Mouse (Mus musculus) left cerebral cortex, postnatal 14 days (tissue): ENCODE measurements at regions not wholly inside any gene's neighbourhood (a gene's known extent, or its start where the extent isn't known, plus 50 kb on each side); places are given as distances from the start of the nearest gene placed in this dataset.

Experiments used
- DNase-seq, 2 experiments: peaks; one replicate each; pipeline ENCODE4 v3.0.0; 2021 to 2022; ENCODE audit warnings: low spot score in 2 of 2, mixed read lengths in 1 of 2
- intact Hi-C: fragments of 180-260 bp; cut with DNase I; formaldehyde crosslinking; loops from one replicate; pipeline ENCODE4 v1.15.1; 2025

DNA sequence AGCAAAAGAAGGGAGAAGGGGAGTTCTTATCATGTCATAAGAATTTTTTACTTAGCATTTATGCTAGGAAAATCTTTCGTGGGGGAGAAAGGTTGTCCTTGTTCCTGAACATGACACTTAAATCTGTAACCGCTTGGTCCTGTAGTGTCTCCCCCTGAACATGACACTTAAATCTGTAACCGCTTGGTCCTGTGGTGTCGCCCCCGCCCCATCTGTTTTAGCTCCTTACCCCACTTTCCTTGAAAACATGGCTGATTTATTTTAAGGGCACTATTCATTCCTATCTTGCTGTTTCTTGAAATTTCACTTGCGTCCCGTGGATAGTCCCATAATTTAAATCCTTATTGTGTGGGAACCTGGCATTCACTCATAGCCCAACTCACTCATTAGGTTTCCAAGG lies 82.2 kb downstream of the Rap2a start:
- no peak for DNase-seq
- intact Hi-C loops = no loop called here

DNA sequence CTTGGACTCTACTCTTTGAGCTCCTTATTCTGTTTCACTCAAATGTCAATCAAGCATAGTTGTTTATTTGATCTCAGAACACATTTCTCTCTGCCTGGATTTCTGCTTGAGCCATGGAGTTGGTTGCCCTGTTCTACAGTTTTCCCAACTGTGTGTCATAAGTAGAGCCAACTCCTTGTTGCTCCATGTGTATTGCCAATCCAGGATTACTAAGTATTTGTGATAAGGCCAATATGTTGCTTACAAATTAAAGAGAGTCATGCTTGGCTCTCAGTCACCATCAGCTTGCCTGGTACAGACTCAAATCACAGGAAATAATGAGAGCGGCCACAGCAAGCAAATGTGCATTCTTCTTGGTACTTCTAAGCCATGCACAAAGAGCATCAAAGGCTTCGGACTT lies 82.7 kb downstream of the Rap2a start:
- intact Hi-C loops = no loop called here
- DNase-seq = no peak

DNA sequence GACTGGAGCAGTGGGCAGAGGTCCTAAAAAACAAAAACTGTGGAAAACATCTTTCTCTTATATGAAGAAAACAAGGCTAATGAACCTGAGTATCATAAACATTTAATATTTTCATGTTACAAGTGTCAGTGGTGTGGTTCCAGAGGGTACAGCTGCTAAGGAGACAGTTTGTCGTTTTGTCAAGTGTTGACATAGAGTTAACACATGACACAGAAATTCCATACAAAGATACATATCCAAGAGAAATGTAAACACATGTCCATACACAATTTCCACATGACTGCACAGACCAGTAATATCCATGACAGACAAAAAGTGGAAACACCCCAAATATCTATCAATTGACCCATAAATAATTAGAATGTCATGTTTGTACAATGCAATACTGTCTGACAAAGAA lies 88.7 kb downstream of the Rap2a start:
- intact Hi-C loops = no loop called here
- no peak for DNase-seq

DNA sequence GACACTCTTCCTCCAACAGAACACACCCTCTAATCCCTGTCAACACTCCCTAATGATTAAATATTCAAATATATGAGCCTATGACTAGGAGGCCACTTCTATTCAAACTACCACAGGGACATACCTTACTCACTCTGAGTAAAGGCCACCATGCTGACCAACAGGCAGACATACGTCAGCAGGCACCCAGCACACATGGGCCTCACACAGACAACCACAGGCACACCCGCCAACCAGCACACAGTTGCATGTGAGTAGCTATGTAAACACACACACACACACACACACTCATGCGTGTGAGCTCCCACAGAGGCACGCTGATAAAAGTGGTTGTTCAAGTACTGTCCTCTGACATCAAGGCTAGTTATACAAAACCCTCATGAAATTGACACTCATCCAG lies 89.8 kb downstream of the Rap2a start:
- no peak for DNase-seq
- intact Hi-C loops = no loop called here

DNA sequence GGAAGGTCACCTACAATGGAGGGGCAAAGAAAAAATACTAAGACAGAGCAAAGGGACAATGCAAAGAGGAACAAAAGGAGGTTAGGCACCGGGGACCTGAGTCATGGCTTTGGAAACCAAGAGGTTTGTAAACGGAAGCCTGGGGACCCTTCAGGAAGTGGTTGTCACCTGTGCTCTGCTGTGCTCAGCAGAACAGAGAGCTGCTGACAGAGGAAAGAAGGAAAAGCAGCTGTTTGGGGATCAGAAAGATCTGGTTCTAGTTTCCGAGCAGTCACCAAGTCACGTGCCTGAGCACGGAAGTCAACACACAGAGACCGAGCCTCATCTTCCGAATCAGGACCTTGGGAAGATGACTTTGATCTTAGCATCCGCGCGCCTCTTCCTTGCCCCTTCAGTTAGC lies 94.0 kb downstream of the Rap2a start:
- intact Hi-C loops = no loop called here
- DNase-seq = no peak

DNA sequence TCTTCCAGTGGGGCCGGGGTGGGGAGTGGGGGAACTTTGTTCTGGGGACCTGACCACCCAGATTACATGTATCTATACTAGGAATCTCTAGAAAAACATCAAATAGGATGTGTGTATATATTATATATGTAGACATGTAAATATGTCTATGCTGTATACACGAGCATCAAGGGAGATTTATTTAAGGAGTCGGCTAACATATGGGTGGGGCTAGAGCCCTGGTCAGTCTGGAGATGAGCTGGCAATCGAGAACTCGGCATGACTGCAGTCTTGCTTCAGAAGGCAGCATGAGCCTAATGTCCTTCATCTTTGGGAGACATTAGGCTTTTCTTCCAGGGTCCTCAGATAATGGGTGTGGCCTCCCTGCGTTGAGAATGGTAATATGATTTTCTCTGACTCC lies 97.0 kb downstream of the Rap2a start:
- intact Hi-C loops = loop anchor here (5.0 kb wide), 1 partner anchor 98 kb away; the partner anchor contains the start of gene Rap2a
- no peak for DNase-seq

DNA sequence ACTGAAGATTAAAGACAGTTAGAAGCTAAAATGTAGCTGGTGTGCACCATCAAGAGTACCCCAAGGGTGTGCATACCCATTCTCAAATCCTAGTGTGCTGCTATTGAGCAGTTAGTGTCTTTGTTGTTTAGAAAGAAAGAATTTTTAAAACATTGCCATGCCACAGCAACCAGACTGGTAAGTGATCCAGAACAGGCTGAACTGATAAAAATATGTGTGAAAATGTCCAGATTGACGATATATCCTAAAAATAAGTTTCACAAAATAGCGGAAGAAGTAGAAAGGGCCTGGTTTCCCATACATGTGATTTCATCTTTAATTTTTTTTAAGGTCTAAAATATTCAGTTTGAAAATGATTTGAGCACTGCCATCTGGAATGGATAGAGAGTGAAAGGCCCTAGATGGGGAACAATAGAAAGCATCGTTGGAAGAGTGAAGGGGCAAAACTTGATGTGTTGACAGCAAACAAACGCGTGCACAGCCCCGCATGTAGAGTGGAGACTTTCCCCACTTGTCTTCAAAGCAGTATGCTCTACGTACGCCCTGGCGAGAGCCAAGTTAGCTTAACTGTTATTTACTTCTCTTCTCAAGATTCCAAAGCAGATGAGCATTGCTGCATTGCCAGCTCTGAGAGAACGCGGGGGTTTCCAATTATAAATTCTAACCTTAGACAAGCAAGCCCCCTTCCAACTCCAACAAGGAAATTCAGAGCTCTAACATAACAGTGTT lies 100.3 kb downstream of the Rap2a start:
- intact Hi-C loops = loop anchor here (5.0 kb wide), 1 partner anchor 101 kb away; the partner anchor contains the start of gene Rap2a
- peak; percentile 59 to 86 for DNase-seq

DNA sequence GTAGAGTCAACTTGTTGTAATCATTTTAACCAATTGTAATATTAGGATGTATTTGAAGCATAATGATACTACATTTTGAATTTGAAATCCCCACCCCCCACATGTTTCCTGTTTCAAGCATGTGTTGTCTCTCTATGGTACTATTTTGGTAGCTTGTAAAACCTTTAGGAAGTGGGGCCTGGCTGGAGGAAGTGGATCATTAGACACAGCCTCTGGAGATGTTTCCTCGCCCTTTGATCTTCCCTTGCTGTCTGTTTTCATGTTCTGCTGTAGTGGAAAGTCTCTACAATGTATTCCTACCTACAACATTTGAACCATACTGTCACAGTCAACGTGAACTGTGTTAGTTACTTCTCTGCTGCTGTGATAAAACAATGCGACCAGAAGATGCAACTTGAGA lies 105.6 kb downstream of the Rap2a start:
- intact Hi-C loops = no loop called here
- no peak for DNase-seq

DNA sequence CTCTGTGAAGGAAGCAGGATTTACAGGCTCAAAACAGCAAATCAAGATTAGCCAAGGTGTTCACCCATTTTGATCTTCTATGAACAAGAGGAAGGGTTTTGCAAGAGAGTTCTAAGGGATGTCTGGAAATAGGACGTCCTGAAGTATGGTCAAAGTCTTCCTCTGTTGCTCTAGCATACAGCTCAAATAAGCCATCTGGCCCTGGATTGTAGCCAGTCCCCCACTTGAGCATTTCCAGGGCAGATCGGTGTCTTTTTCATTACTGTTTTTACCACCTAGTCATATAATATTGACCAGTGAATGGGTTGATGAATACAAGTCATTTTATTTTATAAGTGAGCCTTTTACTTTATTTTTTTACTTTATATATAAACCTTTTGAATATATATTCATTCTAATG lies 113.9 kb downstream of the Rap2a start:
- intact Hi-C loops = no loop called here
- no peak for DNase-seq

DNA sequence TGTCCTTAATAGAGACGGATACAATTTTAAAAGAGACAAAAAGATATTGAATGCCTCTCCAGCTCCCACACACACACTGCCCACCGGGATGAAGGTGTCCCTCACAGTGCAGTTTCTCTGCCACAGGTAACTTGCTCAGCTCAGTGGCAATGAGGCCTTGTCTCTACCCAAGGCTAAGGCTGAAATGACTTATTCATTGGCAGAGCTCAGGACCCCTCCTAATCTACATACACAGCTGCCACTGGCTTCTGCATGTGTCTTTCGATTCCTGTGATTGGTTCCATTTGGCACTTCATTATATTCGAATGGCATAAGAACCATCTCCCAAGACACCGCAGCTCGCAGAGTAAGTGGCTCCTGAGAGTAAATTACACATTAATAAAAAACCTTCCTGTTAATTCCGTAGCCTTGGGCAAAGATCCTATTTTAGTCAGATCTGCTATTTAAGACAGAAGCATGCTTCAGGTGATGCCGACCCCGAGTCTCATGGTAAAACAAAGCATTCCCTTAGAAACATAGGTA lies 122.2 kb downstream of the Rap2a start:
- no peak for DNase-seq
- intact Hi-C loops = no loop called here

DNA sequence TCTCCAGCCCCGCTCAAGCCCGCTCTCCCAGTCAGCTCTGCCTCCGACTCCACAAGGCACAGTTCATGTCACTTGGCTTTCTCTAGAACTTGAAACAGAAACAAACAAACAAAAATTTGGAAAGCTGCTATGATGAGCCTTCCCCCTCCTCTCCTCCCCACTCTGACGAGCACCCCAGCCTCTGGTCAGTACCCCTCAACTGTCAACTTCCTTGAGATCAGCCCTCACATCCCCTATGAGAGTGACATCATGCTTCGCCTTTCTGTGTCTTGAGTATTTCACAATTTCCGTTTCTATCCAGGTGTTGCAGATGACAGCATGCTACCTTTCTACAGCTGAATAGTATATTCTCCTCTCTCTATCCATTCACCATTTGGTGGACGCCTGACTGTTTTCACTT lies 123.3 kb downstream of the Rap2a start:
- intact Hi-C loops = no loop called here
- no peak for DNase-seq

DNA sequence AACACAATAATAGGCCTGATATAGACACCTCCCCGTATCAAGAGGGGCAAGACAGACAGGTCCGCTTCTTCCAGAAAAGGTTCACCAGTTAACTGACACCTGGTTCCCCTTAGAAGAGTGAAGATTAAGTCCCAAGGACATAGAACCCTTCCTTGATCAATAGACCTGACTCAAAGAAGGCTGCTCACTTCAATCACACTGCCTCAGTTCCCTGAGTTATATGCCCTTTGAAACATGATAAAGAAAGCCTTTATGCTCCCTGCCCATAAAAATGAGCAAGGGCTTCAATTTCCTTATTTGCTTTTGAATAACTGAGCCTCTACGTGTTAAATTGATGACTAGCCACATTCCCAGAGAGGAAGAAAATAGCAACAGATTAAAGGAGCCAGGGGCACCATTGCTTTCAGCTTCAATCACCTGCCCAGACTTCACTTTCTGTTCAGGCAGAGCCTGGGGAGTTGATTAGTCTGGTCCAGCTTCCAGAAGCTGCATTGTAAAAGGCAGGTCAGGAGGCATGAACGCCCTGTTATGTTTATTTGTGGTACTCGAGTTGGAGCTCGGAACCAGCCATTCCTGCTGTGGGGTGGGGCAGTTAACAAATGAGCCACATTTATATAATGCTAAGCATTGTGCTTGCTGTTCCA lies 125.7 kb downstream of the Rap2a start:
- no peak for DNase-seq
- intact Hi-C loops = no loop called here

DNA sequence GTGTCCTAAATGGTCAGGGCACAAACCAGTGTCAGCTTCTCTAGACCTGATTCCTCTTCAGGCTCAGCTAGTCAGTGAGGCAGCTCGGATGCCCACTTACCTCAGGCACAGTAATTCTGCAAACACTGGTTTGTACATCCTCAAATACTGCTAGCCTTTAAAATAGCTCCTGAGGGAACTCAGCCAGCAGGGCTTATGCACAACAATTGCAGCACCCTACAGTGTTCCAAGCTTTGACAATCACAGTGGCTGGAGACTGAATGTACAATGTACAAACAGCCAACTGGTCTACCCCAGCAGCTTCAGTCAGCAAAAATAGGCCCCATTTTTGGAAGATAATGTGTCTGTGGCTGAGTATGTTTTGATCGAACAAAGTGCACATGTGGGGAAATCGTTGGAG lies 129.6 kb downstream of the Rap2a start:
- DNase-seq = peak in 1 of 2 experiments; percentile 41
- intact Hi-C loops = no loop called here

DNA sequence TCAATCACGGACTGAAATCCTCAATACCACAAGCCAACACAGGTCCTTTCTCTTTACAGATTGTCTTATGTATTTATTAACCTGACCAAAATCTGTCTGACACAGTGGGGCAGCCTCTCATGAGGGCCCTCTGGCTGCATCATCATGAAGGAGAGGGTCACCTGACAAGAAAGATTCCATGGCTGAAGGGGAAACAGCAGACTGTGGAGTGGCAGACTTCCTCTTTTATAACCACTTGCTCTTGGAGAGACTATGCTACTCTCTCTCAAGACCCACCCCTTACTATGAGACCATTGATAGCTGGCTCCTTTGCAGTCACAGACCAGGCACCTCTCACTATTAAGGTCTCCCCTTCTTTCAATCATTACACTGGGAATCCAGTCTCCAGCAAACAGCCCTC lies 133.1 kb downstream of the Rap2a start:
- intact Hi-C loops = no loop called here
- no peak for DNase-seq

DNA sequence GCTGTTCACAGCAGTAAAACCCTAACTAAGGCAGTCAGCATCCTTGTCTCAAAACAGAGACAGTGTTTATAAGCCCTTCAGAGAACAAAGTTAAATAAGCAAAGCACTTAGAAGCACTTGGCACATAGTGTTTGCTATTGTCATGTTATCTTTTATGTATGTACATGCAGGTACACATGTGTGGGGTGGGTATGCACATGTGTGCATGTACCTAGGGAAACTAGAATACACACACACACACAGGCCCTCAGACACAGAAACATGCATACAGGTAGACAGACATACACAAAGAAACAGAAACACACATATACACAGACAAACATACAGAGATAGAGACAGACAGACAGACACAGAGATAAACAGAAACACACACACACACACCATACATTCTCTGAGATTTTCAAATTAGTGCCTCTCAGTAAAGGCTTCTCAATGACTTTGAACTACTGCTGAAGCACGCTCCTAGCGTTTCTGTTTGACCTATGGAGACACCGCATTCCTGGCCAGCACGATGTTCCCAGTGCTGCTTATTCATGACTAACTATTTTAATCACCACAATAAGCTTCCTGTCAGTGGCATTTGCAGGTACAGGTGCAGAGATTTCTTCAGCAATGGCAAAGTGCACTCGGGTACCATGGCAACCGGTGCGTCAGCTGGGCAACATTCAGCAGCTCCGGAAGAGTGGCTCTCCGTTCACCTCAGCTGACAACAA lies 148.1 kb downstream of the Rap2a start:
- intact Hi-C loops = no loop called here
- peak; percentile 31 to 43 for DNase-seq

DNA sequence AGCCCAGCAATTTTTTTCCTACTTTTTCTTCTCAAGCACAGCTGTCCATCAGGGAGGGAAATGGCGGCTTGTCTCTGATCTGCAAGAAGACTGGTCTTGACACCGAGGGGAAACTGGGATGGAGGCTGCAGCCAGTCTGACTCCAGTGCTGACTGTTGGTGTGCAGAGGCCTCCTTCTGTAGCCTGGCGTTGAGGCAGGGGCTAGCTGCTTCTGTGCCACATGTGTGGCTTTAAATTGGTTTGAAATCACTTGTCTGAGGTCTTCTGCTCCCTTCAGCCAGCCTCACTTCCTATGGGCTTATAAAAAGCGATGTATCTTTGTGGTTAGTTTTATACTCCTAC lies 148.7 kb downstream of the Rap2a start:
- DNase-seq = no peak
- intact Hi-C loops = no loop called here

DNA sequence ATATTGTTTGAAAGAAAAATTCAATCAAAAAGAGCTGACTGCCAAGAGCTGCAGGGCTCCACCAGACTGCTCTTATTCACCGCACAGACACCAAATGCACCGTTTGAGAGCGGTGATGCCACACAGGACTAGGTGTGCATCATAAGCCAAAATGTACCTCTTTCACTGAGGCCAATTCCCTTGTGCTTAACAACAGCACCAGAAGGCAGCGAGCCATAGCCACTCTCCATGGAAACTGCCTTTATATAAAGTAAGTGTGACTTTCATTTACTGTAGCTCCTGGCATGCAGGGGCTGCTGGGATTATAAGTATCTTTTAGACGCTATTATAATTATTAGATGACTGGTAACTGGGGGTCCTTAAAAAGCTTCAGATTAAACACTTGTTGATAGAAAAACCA lies 154.5 kb downstream of the Rap2a start:
- intact Hi-C loops = no loop called here
- DNase-seq = peak; percentile 32 to 76

DNA sequence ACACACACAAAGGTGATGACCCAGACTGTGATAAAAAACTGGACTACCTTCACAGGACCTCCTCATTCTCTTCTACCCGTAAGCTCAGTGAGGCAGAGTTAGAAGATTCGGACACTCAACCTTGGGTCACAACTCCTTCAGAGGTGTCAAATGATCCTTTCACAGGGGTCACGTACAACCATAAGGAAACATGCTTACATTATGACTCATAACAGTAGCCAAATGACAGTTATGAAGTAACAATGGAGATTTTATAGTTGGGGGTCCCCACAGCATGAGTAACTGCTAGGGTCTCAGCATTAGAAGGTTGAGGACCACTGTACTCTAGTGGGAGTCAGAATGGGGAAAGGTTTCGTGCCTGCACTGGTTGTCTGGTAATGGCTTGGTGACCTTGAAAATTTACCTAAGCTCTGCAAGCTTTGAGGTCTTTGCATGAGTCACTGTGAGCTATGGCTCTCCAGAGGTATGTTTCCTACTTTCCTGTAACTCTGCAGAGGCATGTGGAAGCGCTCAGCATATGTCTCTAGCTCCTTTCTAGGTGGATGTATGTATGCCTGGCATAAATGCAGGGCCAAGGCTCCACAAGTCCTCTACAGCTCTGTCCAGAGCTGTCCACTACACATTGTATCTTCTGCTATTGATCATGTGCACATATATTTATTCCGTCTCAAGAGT lies 158.6 kb downstream of the Rap2a start:
- intact Hi-C loops = no loop called here
- no peak for DNase-seq

DNA sequence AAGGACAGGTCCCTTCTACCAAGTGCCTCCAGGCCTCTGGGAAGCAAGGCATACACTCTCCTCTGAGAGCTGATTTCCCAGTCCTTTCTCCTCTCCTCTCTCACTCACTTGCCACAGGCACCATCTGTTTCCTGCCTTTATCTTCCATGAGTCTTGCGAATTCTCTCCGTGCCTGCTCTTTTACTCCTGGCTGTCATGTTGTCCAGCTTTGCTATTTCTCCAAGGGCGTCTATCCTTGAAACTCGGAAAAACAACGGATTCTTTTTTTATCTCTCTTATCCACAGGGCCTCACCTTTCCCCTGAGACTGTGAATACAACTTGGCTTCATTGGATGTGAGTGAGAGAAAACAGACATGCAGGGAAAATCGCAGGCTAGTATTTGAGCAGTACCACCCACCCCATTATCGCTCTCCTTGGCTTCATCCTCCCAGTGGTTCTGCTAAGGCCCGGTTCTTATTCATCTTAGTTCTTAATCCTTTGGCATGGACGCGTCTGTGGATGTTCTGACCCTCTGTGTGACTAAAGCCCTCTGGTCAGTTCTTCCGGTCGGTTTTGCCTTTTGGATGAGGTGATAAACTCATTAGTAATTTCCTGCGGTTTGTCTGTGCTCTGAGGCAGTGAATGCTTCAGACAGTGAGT lies 159.4 kb downstream of the Rap2a start:
- intact Hi-C loops = no loop called here
- no peak for DNase-seq

DNA sequence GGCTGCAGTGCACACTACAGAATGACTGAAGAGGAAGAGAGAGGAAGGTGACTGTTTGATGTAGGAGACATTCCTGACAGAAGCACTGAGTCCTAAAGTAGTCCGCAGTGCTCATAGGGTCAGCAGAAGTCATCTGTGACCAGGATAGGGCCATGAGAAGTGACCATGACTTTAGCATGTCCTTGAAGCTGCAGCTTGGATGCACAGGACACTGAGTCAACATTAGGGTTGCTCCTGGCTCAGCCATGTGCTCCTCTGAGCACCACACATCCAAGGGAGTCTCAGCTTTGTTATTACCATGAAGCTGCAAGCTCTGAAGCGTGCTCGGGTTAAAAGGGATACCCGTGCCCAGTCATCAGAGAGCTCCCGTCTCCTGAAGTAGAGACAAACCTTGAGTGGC lies 164.3 kb downstream of the Rap2a start:
- DNase-seq = no peak
- intact Hi-C loops = no loop called here
